Mouse (Mus musculus) kidney, postnatal 0 days (tissue): ENCODE results near the gene Fam114a1. TPM values are rescaled to one million over a fixed set of nuclear protein-coding genes. Genes with fewer than 3 reads are reported as not detected.
A peak's percentile ranks its signal among the peaks of the same experiment; 100 is the strongest.

ENCODE experiments used
- ATAC-seq: fragments of 200-750 bp; cut with Nextera tagmentation; replicated peaks from 2 replicates; pipeline ENCODE4 v1.8.0; 2017; ENCODE audit warnings: low read depth, moderate number of reproducible peaks, moderate TSS enrichment, moderate library complexity; ENCODE audit not compliant: low FRiP score
- DNase-seq: peaks from one replicate; pipeline ENCODE4 v3.0.0-alpha.2; 2016; ENCODE audit warnings: low spot score
- H3K27ac ChIP-seq: fragments of 300-500 bp; sonication (generic); 2 replicates; pipeline ENCODE4 v1.5.1; 2014; ENCODE audit warnings: mild to moderate bottlenecking
- H3K27me3 ChIP-seq: fragments of 300-500 bp; sonication (generic); 2 replicates; pipeline ENCODE4 v1.6.1; 2014; ENCODE audit warnings: low read length, mixed read lengths; ENCODE audit not compliant: insufficient read depth
- H3K36me3 ChIP-seq: fragments of 300-500 bp; sonication (generic); 2 replicates; pipeline ENCODE4 v1.6.1; 2014; ENCODE audit warnings: low read length, mixed read lengths; ENCODE audit not compliant: insufficient read depth
- H3K4me1 ChIP-seq: fragments of 300-500 bp; sonication (generic); replicated peaks from 2 replicates; pipeline ENCODE4 v1.6.1; 2014; ENCODE audit warnings: antibody characterized with exemption, low read length, mixed read lengths; ENCODE audit not compliant: insufficient read depth
- H3K4me2 ChIP-seq: fragments of 300-500 bp; sonication (generic); 2 replicates; pipeline ENCODE4 v1.6.1; 2014; ENCODE audit warnings: mild to moderate bottlenecking, low read length, moderate library complexity, mixed read lengths
- H3K4me3 ChIP-seq: fragments of 300-500 bp; sonication (generic); replicated peaks from 2 replicates; pipeline ENCODE4 v1.5.1; 2014; ENCODE audit warnings: low read depth, low read length
- H3K9ac ChIP-seq: fragments of 300-500 bp; sonication (generic); 2 replicates; pipeline ENCODE4 v1.6.1; 2014; ENCODE audit warnings: low read depth, low read length
- H3K9me3 ChIP-seq: fragments of 300-500 bp; sonication (generic); replicated peaks from 2 replicates; pipeline ENCODE4 v1.6.1; 2016; ENCODE audit warnings: low read length, inconsistent platforms, mixed read lengths
- CTCF ChIP-seq: IDR thresholded peaks from 2 replicates; pipeline ENCODE4 v1.5.1; 2016; ENCODE audit warnings: antibody characterized with exemption, low read depth, mild to moderate bottlenecking, moderate library complexity
- WGBS: fragments of 180-500 bp; shearing (Covaris S2); extraction: QIAGEN DNeasy Blood & Tissue Kit; methylation state at CpG from one replicate; pipeline ENCODE4 v1.1.7; 2014; 5-methylcytosine and 5-hydroxymethylcytosine counted together
- polyA plus RNA-seq: library from polyadenylated mRNA; unstranded; fragments of >200 nt; fragmentation: Nextera tagmentation; extraction: Ambion mirVana; gene quantifications from 2 replicates; pipeline ENCODE4 v1.2.1, GENCODE M21; 2015

The Fam114a1 gene
- polyA plus RNA-seq, 1 experiment from 2014 or later: 28.9 TPM

DNA sequence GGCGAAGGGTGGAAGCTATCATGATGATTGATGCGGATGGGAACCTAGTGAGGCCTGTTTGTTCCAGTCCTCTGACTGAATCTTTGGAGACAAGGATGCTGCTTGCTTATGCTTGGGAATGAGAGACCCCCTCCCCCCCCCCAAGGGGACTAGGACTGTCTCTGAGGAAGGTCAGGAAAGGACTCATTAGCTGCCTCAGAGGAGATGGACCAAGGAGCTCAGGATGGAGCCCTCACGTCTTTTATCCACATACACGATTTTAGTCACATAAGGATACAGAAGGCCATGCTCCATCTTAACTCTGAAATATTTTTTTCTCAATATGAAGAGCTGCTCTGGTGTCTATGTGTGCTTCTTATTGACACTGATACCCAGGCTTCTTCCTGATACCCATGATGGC lies 92.4 kb downstream of the Fam114a1 start:
- Histone ChIP-seq H3K9ac (no peak overlapping the region), H3K4me1 (no peaks in the 10 kb centered on the region), H3K27ac (no peak overlapping the region), H3K36me3 (no peaks in the 10 kb centered on the region), H3K4me3 (no peak overlapping the region), H3K4me2 (no peak overlapping the region), H3K9me3 (no peaks in the 10 kb centered on the region), H3K27me3 (no peaks in the 10 kb centered on the region)
- TF ChIP-seq CTCF: no peak
- 93% methylated on average over 4 of the region's 4 CpGs for WGBS
- ATAC-seq (no peak), DNase-seq (no peak)

DNA sequence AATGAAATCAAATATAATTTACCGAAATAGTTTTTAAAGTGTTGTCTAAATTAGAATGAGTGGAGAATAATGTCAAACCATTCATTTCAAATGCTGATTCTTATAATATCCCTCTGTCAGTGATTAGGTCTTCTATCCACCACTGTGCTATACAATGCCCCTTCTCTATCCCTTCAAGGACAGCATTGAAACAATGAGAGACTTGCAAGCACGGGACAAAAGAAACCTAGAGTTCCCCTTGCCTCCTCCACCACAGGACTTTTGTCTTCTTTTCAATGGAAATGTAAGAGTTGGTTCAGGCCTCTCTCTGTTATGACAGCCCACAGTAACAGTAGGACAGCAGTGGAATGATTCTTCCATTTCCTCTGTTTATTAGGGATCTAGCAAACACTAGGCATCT lies 93.4 kb downstream of the Fam114a1 start:
- Histone ChIP-seq H3K27ac (no peak overlapping the region), H3K27me3 (no peaks in the 10 kb centered on the region), H3K4me2 (no peak overlapping the region), H3K4me3 (no peak overlapping the region), H3K9me3 (no peaks in the 10 kb centered on the region), H3K36me3 (no peaks in the 10 kb centered on the region), H3K9ac (no peak overlapping the region), H3K4me1 (no peaks in the 10 kb centered on the region)
- WGBS: 84% methylated on average over 2 of the region's 2 CpGs
- DNase-seq: no peak
- no peak for TF ChIP-seq CTCF
- no peak for ATAC-seq

DNA sequence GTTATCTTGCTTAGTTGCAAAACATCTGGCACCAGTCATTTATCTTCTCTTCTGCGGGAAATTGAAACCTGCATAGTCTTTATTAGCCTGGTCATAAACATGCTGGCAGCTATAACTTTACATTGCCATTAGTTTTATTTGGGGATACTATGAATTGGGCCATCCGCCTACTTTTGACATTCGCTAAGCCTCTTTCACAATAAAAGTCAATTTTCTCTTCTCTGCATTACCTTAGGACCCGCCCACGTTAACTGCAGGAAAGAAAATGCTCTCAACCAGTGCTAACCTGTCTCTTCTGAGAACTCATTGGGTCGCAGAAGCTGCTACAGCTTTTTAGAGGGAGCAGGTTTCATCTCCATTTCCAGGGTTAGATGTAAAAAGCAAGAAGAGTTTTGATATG lies 98.3 kb downstream of the Fam114a1 start:
- no peak for ATAC-seq
- H3K4me3 ChIP-seq: no peak overlapping the region
- H3K4me2 ChIP-seq: no peak overlapping the region
- no peak overlapping the region for H3K27ac ChIP-seq
- H3K9ac ChIP-seq: no peak overlapping the region
- DNase-seq: no peak
- no peaks in the 10 kb centered on the region for H3K36me3 ChIP-seq
- H3K27me3 ChIP-seq: no peaks in the 10 kb centered on the region
- no peaks in the 10 kb centered on the region for H3K9me3 ChIP-seq
- WGBS: 46% methylated on average over 6 of the region's 6 CpGs
- TF ChIP-seq CTCF: no peak
- no peaks in the 10 kb centered on the region for H3K4me1 ChIP-seq

DNA sequence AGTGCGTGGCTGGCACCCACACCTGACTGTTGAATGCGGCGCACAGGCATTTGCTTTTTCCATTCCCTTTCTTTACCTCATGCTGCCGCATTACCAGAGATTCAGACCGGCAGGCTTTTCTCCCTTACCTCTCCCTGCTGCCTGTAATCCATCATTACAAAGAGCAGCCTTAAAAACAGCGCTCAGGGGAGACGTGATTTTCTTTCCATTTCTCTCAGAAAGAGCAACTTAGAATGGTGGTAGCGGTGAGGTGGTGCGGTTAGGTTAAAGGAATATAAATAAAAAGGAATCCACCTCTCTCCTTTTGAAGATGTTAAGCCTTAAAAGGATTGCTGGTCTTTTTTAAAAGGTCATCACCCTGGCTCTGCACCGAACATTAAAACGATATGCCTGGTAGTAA lies 100.0 kb downstream of the Fam114a1 start:
- no peaks in the 10 kb centered on the region for H3K27me3 ChIP-seq
- no peak for TF ChIP-seq CTCF
- no peaks in the 10 kb centered on the region for H3K36me3 ChIP-seq
- ATAC-seq (no peak), DNase-seq (no peak)
- WGBS: 62% methylated on average over 11 of the region's 11 CpGs
- H3K9me3 ChIP-seq: no peaks in the 10 kb centered on the region
- H3K4me1 ChIP-seq: no peaks in the 10 kb centered on the region
- no peak overlapping the region for H3K4me3 ChIP-seq
- H3K9ac ChIP-seq: no peak overlapping the region
- no peak overlapping the region for H3K27ac ChIP-seq
- H3K4me2 ChIP-seq: no peak overlapping the region

DNA sequence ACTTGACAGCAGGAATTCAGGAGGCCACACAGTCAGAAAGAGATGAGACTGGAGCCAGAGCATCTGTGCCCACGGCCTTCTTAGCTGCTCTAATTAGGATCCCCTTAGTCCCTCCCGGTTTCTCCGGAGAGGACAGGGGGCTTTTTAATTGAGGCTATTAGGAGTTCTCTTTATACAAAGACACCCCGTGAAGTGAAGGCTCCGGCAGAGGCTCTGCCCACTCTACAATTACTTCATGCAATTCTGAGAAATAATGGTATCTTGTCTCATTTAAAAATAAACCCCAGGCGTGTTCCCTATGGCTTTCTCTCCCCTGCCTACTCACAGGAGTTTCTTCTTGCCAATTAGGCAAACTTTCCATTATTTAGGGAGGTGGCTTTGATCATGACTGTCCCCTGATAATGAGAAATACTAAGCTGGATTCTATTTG lies 101.8 kb downstream of the Fam114a1 start:
- ATAC-seq: no peak
- no peak for TF ChIP-seq CTCF
- 47% methylated on average over 6 of the region's 6 CpGs for WGBS
- no peak overlapping the region for H3K4me2 ChIP-seq
- no peaks in the 10 kb centered on the region for H3K4me1 ChIP-seq
- DNase-seq: no peak
- no peaks in the 10 kb centered on the region for H3K9me3 ChIP-seq
- H3K27ac ChIP-seq: no peak overlapping the region
- H3K9ac ChIP-seq: no peak overlapping the region
- no peaks in the 10 kb centered on the region for H3K27me3 ChIP-seq
- no peaks in the 10 kb centered on the region for H3K36me3 ChIP-seq
- no peak overlapping the region for H3K4me3 ChIP-seq

DNA sequence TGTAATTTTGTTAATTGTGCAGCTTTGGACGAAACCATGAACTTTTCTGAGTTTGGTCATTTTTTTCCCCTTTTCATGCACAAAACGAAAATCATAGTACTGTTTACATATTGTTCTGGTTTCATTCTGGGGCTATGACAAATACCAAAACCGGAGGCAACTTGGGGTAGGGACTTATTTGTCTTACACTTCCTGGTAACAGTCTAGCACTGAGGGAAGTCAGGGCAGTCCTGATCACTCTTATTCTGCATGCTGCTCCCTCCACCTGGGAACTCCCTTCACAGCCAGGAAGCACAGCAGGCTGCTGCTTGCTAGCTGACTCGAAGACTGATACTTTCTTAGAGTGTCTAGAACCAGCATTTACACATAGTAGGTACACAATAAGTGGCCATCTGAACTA lies 103.4 kb downstream of the Fam114a1 start:
- ATAC-seq (no peak), DNase-seq (no peak)
- Histone ChIP-seq H3K9me3 (no peaks in the 10 kb centered on the region), H3K4me2 (no peak overlapping the region), H3K4me1 (no peaks in the 10 kb centered on the region), H3K27ac (no peak overlapping the region), H3K27me3 (no peaks in the 10 kb centered on the region), H3K4me3 (no peak overlapping the region), H3K9ac (no peak overlapping the region), H3K36me3 (no peaks in the 10 kb centered on the region)
- TF ChIP-seq CTCF: no peak
- WGBS: 72% methylated on average over 4 of the region's 4 CpGs

DNA sequence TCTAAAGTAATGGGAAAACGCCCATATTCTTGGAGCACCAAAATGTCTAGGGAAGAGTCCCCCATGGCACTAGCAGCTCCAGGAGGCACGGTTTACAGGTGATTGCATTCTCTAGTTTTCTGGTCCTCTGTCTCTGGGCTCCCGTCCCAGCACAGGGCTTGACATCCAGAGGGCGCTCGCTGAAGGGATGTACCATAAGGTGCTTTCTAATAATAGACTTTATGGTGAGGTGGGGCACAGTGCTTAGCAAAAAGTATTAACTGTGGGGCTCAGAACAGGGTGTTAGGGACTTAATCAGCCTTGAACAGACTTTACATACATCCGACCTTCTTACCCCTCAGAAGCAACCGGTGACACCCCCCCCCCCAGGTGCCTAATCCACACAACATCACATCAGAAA lies 104.8 kb downstream of the Fam114a1 start:
- no peak for ATAC-seq
- no peak overlapping the region for H3K9ac ChIP-seq
- H3K4me2 ChIP-seq: no peak overlapping the region
- H3K9me3 ChIP-seq: no peaks in the 10 kb centered on the region
- H3K36me3 ChIP-seq: no peaks in the 10 kb centered on the region
- no peak for DNase-seq
- peak; percentile 42; the same call in 1 of the 2 replicates for TF ChIP-seq CTCF
- H3K27me3 ChIP-seq: no peaks in the 10 kb centered on the region
- H3K4me3 ChIP-seq: no peak overlapping the region
- H3K27ac ChIP-seq: no peak overlapping the region
- WGBS: 64% methylated on average over 7 of the region's 7 CpGs
- no peaks in the 10 kb centered on the region for H3K4me1 ChIP-seq
